In the genomic region with DNA sequence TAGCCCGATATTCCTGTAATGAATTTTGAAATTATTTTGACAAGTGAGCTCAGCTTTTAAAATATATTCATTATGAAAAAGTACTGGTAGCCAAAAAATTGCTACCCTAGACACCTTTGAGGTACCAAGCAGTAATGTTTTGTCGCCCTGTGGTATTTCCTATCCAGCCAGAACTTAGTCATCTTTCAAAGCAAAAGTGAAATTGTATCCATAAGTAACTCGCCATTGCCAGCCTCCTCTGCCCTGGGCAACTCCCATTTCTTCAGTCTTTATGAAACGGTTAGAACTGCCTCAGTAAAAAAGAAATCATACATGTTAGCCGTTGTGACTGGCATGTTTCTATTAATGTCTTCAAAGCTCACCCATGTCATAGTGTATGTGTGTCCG, we compare ENCODE assay signal across 8 mouse cellular contexts. TPM values are rescaled to one million over a fixed set of nuclear protein-coding genes. Genes with fewer than 3 reads are reported as not detected.
DNase-seq lines count a peak whose midpoint lies in the region; ATAC-seq and TF ChIP-seq lines count a peak whose summit lies in the region.

No protein-coding gene starts in this region.

- no peak for TF ChIP-seq CTCF in C2C12 (IDR thresholded peaks at IDR 0.05; ENCODE audit: control insufficient read depth, insufficient read depth, insufficient read length)
- no peak for TF ChIP-seq CTCF in olfactory bulb, adult 2 months (IDR thresholded peaks at IDR 0.05; ENCODE audit: insufficient read depth, low read depth, low read length)

- H3K27ac ChIP-seq in limb, embryonic 13.5 days, result no peak overlapping the region
- no peak overlapping the region for H3K27ac ChIP-seq in olfactory bulb, adult 2 months (ENCODE audit: insufficient read depth, low read depth, low read length)

- 62% methylated on average over 6 of the region's 6 CpGs for WGBS in limb, embryonic 13.5 days
- 61% methylated on average over 6 of the region's 6 CpGs for WGBS in olfactory bulb, adult 2 months

- H3K27me3 ChIP-seq in C2C12 (ENCODE audit: control insufficient read depth, insufficient read depth, insufficient read length), result no peaks in the 10 kb centered on the region
- no peaks in the 10 kb centered on the region for H3K27me3 ChIP-seq in erythroblast, embryonic 14.5 days (ENCODE audit: control insufficient read depth)
- no peaks in the 10 kb centered on the region for H3K27me3 ChIP-seq in limb, embryonic 13.5 days

- H3K79me3 ChIP-seq in C2C12 (ENCODE audit: low read depth), result peaks cover 14% of the 10 kb centered on the region

- H3K36me3 ChIP-seq in C2C12 (ENCODE audit: control insufficient read depth, insufficient read depth), result peaks cover 7% of the 10 kb centered on the region
- H3K36me3 ChIP-seq in erythroblast, embryonic 14.5 days (ENCODE audit: control insufficient read depth), result peaks cover 10% of the 10 kb centered on the region
- H3K36me3 ChIP-seq in limb, embryonic 13.5 days, result peaks cover 10% of the 10 kb centered on the region

- no peak for ATAC-seq in limb, embryonic 13.5 days (ENCODE audit: low FRiP score, low read depth)

- H3K4me1 ChIP-seq in erythroblast, embryonic 14.5 days (ENCODE audit: control insufficient read depth), result peaks cover 24% of the 10 kb centered on the region
- no peaks in the 10 kb centered on the region for H3K4me1 ChIP-seq in limb, embryonic 13.5 days
- peaks cover 4% of the 10 kb centered on the region; the same call in 1 of the 2 replicates for H3K4me1 ChIP-seq in olfactory bulb, adult 2 months (ENCODE audit: control insufficient read depth, insufficient read depth, low read length)

- DNase-seq in 416B (ENCODE audit: low read depth), result peak; percentile 70
- no peak for DNase-seq in left cerebral cortex, adult 11 months (ENCODE audit: low spot score)
- DNase-seq in testis, postnatal 10 days (ENCODE audit: low spot score), result no peak
- no peak for DNase-seq in kidney, postnatal 25 days

- H3ac ChIP-seq in C2C12 (ENCODE audit: control insufficient read depth, insufficient read length, low read depth), result no peak overlapping the region

- H3K4me3 ChIP-seq in C2C12 (ENCODE audit: insufficient read depth, poor library complexity, severe bottlenecking), result peak overlapping the region; percentile 97
- H3K4me3 ChIP-seq in erythroblast, embryonic 14.5 days (replicated peaks), result peak overlapping the region; percentile 89
- peak overlapping the region; percentile 97 for H3K4me3 ChIP-seq in limb, embryonic 13.5 days
- H3K4me3 ChIP-seq in olfactory bulb, adult 2 months (ENCODE audit: insufficient read depth, low read depth, low read length), result 0 out of 2 replicates have a peak overlapping the region, but pooled peaks have one; percentile 98

- 0 out of 2 replicates have a peak, but pooled peaks cover 3% of the 10 kb centered on the region for H3K9me3 ChIP-seq in erythroblast, embryonic 14.5 days (ENCODE audit: control insufficient read depth, low read length)
- peaks cover 6% of the 10 kb centered on the region for H3K9me3 ChIP-seq in limb, embryonic 13.5 days

- no peak for TF ChIP-seq POLR2A in olfactory bulb, adult 2 months (IDR thresholded peaks at IDR 0.05; ENCODE audit: insufficient read depth, low read depth, low read length)

- peak overlapping the region; percentile 79 for H3K4me2 ChIP-seq in limb, embryonic 13.5 days (replicated peaks)

- peaks cover 41% of the 10 kb centered on the region for H3K79me2 ChIP-seq in C2C12 (ENCODE audit: control insufficient read depth, insufficient read depth)

- H3K9ac ChIP-seq in limb, embryonic 13.5 days, result peak overlapping the region; percentile 85

TF ChIP-seq in C2C12, 6 proteins besides CTCF, POLR2A, EP300 and RAD21:
- TF ChIP-seq MYOD1 (IDR thresholded peaks at IDR 0.05; ENCODE audit: control insufficient read depth, insufficient read length, low read depth) (no peak), FOSL1 (IDR thresholded peaks at IDR 0.05; ENCODE audit: insufficient read depth, low read length, poor library complexity, severe bottlenecking) (no peak), CEBPB (IDR thresholded peaks at IDR 0.05; ENCODE audit: low read depth) (no peak), MYOG (IDR thresholded peaks at IDR 0.05; ENCODE audit: control insufficient read depth, extremely low read depth, insufficient read length) (no peak), MAX (IDR thresholded peaks at IDR 0.05) (no peak), USF1 (IDR thresholded peaks at IDR 0.05; ENCODE audit: low read depth) (no peak)

RNA-seq across cellular contexts. Expression of a gene that starts 7.6 kb away (rescaled TPM):
- polyA plus RNA-seq in C2C12 (2012; fragmentation: generic; extraction: Trizol), result 0.27 TPM
- polyA plus RNA-seq in erythroblast, embryonic 14.5 days (2012), result 0.03 TPM in 1 of 2 replicates, not detected in the other
- polyA plus RNA-seq in limb, embryonic 13.5 days (2015; fragmentation: Nextera tagmentation; extraction: Ambion mirVana), result 1.6 and 1.8 TPM in 2 replicates
- polyA plus RNA-seq in olfactory bulb, adult 2 months (2012; ENCODE audit: insufficient read depth, insufficient read length, low replicate concordance, missing spikeins), result not detected in 2 replicates

RNA-seq across cellular contexts. Expression of a gene that starts 8.1 kb away (rescaled TPM):
- polyA plus RNA-seq in C2C12 (2012; fragmentation: generic; extraction: Trizol), result 97.3 TPM
- 4.8 and 4.9 TPM in 2 replicates for polyA plus RNA-seq in erythroblast, embryonic 14.5 days (2012)
- polyA plus RNA-seq in limb, embryonic 13.5 days (2015; fragmentation: Nextera tagmentation; extraction: Ambion mirVana), result 91.7 and 95.6 TPM in 2 replicates
- not detected in 2 replicates for polyA plus RNA-seq in olfactory bulb, adult 2 months (2012; ENCODE audit: insufficient read depth, insufficient read length, low replicate concordance, missing spikeins)

RNA-seq across cellular contexts. Expression of a gene that starts 17.3 kb away (rescaled TPM):
- polyA plus RNA-seq in C2C12 (2012; fragmentation: generic; extraction: Trizol), result 40.0 TPM
- polyA plus RNA-seq in erythroblast, embryonic 14.5 days (2012), result 4.3 and 4.5 TPM in 2 replicates
- polyA plus RNA-seq in limb, embryonic 13.5 days (2015; fragmentation: Nextera tagmentation; extraction: Ambion mirVana), result 48.5 and 50.7 TPM in 2 replicates
- polyA plus RNA-seq in olfactory bulb, adult 2 months (2012; ENCODE audit: insufficient read depth, insufficient read length, low replicate concordance, missing spikeins), result not detected in 2 replicates

Comparison
In these comparisons a context has a peak if more than half of its experiments do, and no peak if none do; other contexts are left out.
1. RNA of a gene that starts 8.1 kb away (polyA plus RNA-seq): 97.3 TPM in C2C12 (single experiment) and 91.7 to 95.6 TPM in limb, embryonic 13.5 days; 4.8 to 4.9 TPM in erythroblast, embryonic 14.5 days and not detected in olfactory bulb, adult 2 months; every median in the first group is over 10 times any median in the second.
2. Peak in every context shown above with its lines, with median percentiles within 50 percentile points of each other: H3K4me3 ChIP-seq.